Mouse (Mus musculus): ENCODE measurements around the gene Col25a1.

GRCm38 (mm10) chr3:130366917-130367610, 235.8 kb downstream of the Col25a1 start:
- TF ChIP-seq CTCF (IDR thresholded peaks at IDR 0.05; ENCODE audit: extremely low read depth, insufficient read depth, low read length): no peak
- no peak for TF ChIP-seq POLR2A (IDR thresholded peaks at IDR 0.05; ENCODE audit: extremely low read depth, insufficient read depth, low read length)
